Mouse (Mus musculus) forebrain, embryonic 15.5 days (tissue): ENCODE data around the gene Olfr281. TPM values are rescaled to one million over a fixed set of nuclear protein-coding genes. Genes with fewer than 3 reads are reported as not detected.
"Not testable (repeated sequence)": the region's sequence is repeated elsewhere in the genome, so short reads cannot be mapped to it uniquely, and the experiment has no call there.

Experiments
- ATAC-seq: fragments of 200-750 bp; cut with Nextera tagmentation; replicated peaks from 2 replicates; pipeline ENCODE4 v1.8.0; 2017; ENCODE audit warnings: mild to moderate bottlenecking, moderate TSS enrichment, moderate library complexity
- H3K27ac ChIP-seq: fragments of 300-500 bp; sonication (generic); replicated peaks from 2 replicates; pipeline ENCODE4 v1.5.1; 2015; ENCODE audit warnings: mild to moderate bottlenecking, inconsistent platforms
- H3K27me3 ChIP-seq: fragments of 300-500 bp; sonication (generic); 2 replicates; pipeline ENCODE4 v1.6.1; 2015; ENCODE audit warnings: inconsistent platforms
- H3K36me3 ChIP-seq: fragments of 300-500 bp; sonication (generic); 2 replicates; pipeline ENCODE4 v1.6.1; 2015; ENCODE audit warnings: mild to moderate bottlenecking, inconsistent platforms
- H3K4me1 ChIP-seq: fragments of 300-500 bp; sonication (generic); 2 replicates; pipeline ENCODE4 v1.6.1; 2015; ENCODE audit warnings: inconsistent platforms
- H3K4me2 ChIP-seq: fragments of 300-500 bp; sonication (generic); replicated peaks from 2 replicates; pipeline ENCODE4 v1.6.1; 2015; ENCODE audit warnings: mild to moderate bottlenecking, inconsistent platforms
- H3K4me3 ChIP-seq: fragments of 300-500 bp; sonication (generic); 2 replicates; pipeline ENCODE4 v1.5.1; 2015; ENCODE audit warnings: mild to moderate bottlenecking, inconsistent platforms
- H3K9ac ChIP-seq: fragments of 300-500 bp; sonication (generic); replicated peaks from 2 replicates; pipeline ENCODE4 v1.6.1; 2015; ENCODE audit warnings: mild to moderate bottlenecking, inconsistent platforms
- H3K9me3 ChIP-seq: fragments of 300-500 bp; sonication (generic); 2 replicates; pipeline ENCODE4 v1.6.1; 2016; ENCODE audit warnings: inconsistent platforms
- WGBS: fragments of 180-500 bp; shearing (Covaris S2); methylation state at CpG from one replicate; pipeline ENCODE4 v1.1.7; 2015; ENCODE audit warnings: mixed read lengths; 5-methylcytosine and 5-hydroxymethylcytosine counted together
- polyA plus RNA-seq: library from polyadenylated mRNA; unstranded; fragments of >200 nt; fragmentation: Nextera tagmentation; extraction: Ambion mirVana; gene quantifications from 2 replicates; pipeline ENCODE4 v1.2.1, GENCODE M21; 2015

Olfr281 gene
- not detected in 2 replicates for polyA plus RNA-seq

- Histone ChIP-seq H3K4me2 (no peak within 1 kb of the TSS), H3K27ac (no peak within 1 kb of the TSS), H3K4me1 (no peaks in the 10 kb centered on the region), H3K36me3 (no peaks in the 10 kb centered on the region), H3K9ac (no peak within 1 kb of the TSS), H3K27me3 (no peaks in the 10 kb centered on the region), H3K9me3 (no peaks in the 10 kb centered on the region), H3K4me3 (no peak within 1 kb of the TSS)
- no peak for ATAC-seq
- 92% methylated on average over 7 of the region's 7 CpGs for WGBS
These were observed at the start of gene Olfr281 for GRCm38 (mm10) chr15:98452288-98452687. TSS of gene Olfr281 (plus strand) at chr15:98452588.

- no peak overlapping the region for H3K4me3 ChIP-seq
- no peak for ATAC-seq
- H3K36me3 ChIP-seq = no peaks in the 10 kb centered on the region
- no peaks in the 10 kb centered on the region for H3K27me3 ChIP-seq
- H3K4me1 ChIP-seq = no peaks in the 10 kb centered on the region
- WGBS = 79% methylated on average over 17 of the region's 17 CpGs
- no peak overlapping the region for H3K9ac ChIP-seq
- H3K27ac ChIP-seq = no peak overlapping the region
- H3K4me2 ChIP-seq = no peak overlapping the region
- H3K9me3 ChIP-seq = peaks cover 4% of the 10 kb centered on the region; the same call in 1 of the 2 replicates
These were observed 43.9 kb upstream of the Olfr281 start for GRCm38 (mm10) chr15:98408406-98409060.

GRCm38 (mm10) chr15:98409635-98410034 lies 42.8 kb upstream of the Olfr281 start:
- Histone ChIP-seq H3K9me3 (peaks cover 4% of the 10 kb centered on the region; the same call in 1 of the 2 replicates), H3K27ac (no peak overlapping the region), H3K4me1 (no peaks in the 10 kb centered on the region), H3K27me3 (no peaks in the 10 kb centered on the region), H3K36me3 (no peaks in the 10 kb centered on the region), H3K4me3 (no peak overlapping the region), H3K4me2 (no peak overlapping the region), H3K9ac (no peak overlapping the region)
- 91% methylated on average over 2 of the region's 2 CpGs for WGBS
- ATAC-seq = no peak

- no peaks in the 10 kb centered on the region for H3K4me1 ChIP-seq
- H3K4me3 ChIP-seq = no peak overlapping the region
- H3K36me3 ChIP-seq = no peaks in the 10 kb centered on the region
- no peak overlapping the region for H3K9ac ChIP-seq
- H3K27me3 ChIP-seq = no peaks in the 10 kb centered on the region
- H3K9me3 ChIP-seq = peaks cover 4% of the 10 kb centered on the region; the same call in 1 of the 2 replicates
- ATAC-seq = no peak
- H3K4me2 ChIP-seq = no peak overlapping the region
- H3K27ac ChIP-seq = no peak overlapping the region
- WGBS = 91% methylated on average over 9 of the region's 9 CpGs
These were observed 42.1 kb upstream of the Olfr281 start for GRCm38 (mm10) chr15:98410249-98410648.

- Histone ChIP-seq H3K27me3 (no peaks in the 10 kb centered on the region), H3K4me2 (no peak overlapping the region), H3K4me1 (no peaks in the 10 kb centered on the region), H3K9ac (no peak overlapping the region), H3K9me3 (no peaks in the 10 kb centered on the region), H3K4me3 (no peak overlapping the region), H3K36me3 (no peaks in the 10 kb centered on the region), H3K27ac (no peak overlapping the region)
- WGBS = 71% methylated on average over 4 of the region's 4 CpGs
- no peak for ATAC-seq
These were observed 36.4 kb upstream of the Olfr281 start for GRCm38 (mm10) chr15:98415996-98416395.

GRCm38 (mm10) chr15:98416802-98417201 lies 35.6 kb upstream of the Olfr281 start:
- H3K4me1 ChIP-seq, H3K27me3 ChIP-seq, H3K27ac ChIP-seq, H3K9me3 ChIP-seq, H3K4me2 ChIP-seq, H3K4me3 ChIP-seq, H3K36me3 ChIP-seq, H3K9ac ChIP-seq, ATAC-seq: not testable (repeated sequence)

- not testable (repeated sequence) for H3K4me3 ChIP-seq, H3K4me2 ChIP-seq, H3K9me3 ChIP-seq, H3K27ac ChIP-seq, H3K36me3 ChIP-seq, H3K4me1 ChIP-seq, ATAC-seq, H3K27me3 ChIP-seq, H3K9ac ChIP-seq
- WGBS = 100% methylated on average over 1 of the region's 3 CpGs
These were observed 35.1 kb upstream of the Olfr281 start for GRCm38 (mm10) chr15:98417285-98417684.

GRCm38 (mm10) chr15:98418096-98418495 lies 34.3 kb upstream of the Olfr281 start:
- no peak overlapping the region for H3K9ac ChIP-seq
- no peaks in the 10 kb centered on the region for H3K36me3 ChIP-seq
- no peak overlapping the region for H3K4me3 ChIP-seq
- no peaks in the 10 kb centered on the region for H3K9me3 ChIP-seq
- H3K4me2 ChIP-seq = no peak overlapping the region
- no peaks in the 10 kb centered on the region for H3K4me1 ChIP-seq
- WGBS = 71% methylated on average over 7 of the region's 7 CpGs
- no peak overlapping the region for H3K27ac ChIP-seq
- H3K27me3 ChIP-seq = no peaks in the 10 kb centered on the region
- no peak for ATAC-seq

- H3K4me2 ChIP-seq = no peak overlapping the region
- H3K36me3 ChIP-seq = no peaks in the 10 kb centered on the region
- H3K27me3 ChIP-seq = no peaks in the 10 kb centered on the region
- H3K9ac ChIP-seq = no peak overlapping the region
- no peak overlapping the region for H3K27ac ChIP-seq
- H3K4me3 ChIP-seq = no peak overlapping the region
- no peak for ATAC-seq
- H3K4me1 ChIP-seq = no peaks in the 10 kb centered on the region
- no peaks in the 10 kb centered on the region for H3K9me3 ChIP-seq
- WGBS = 83% methylated on average over 4 of the region's 4 CpGs
These were observed 31.5 kb upstream of the Olfr281 start for GRCm38 (mm10) chr15:98420897-98421296.

- no peak overlapping the region for H3K9ac ChIP-seq
- H3K9me3 ChIP-seq = no peaks in the 10 kb centered on the region
- no peak overlapping the region for H3K27ac ChIP-seq
- ATAC-seq = no peak
- no peak overlapping the region for H3K4me3 ChIP-seq
- 68% methylated on average over 14 of the region's 14 CpGs for WGBS
- no peak overlapping the region for H3K4me2 ChIP-seq
- no peaks in the 10 kb centered on the region for H3K4me1 ChIP-seq
- H3K36me3 ChIP-seq = no peaks in the 10 kb centered on the region
- no peaks in the 10 kb centered on the region for H3K27me3 ChIP-seq
These were observed 28.1 kb upstream of the Olfr281 start for GRCm38 (mm10) chr15:98424326-98424725.

- Histone ChIP-seq H3K4me3 (no peak overlapping the region), H3K27me3 (no peaks in the 10 kb centered on the region), H3K9me3 (no peaks in the 10 kb centered on the region), H3K4me1 (no peaks in the 10 kb centered on the region), H3K4me2 (no peak overlapping the region), H3K9ac (no peak overlapping the region), H3K36me3 (no peaks in the 10 kb centered on the region), H3K27ac (no peak overlapping the region)
- WGBS = 74% methylated on average over 6 of the region's 6 CpGs
- no peak for ATAC-seq
These were observed 27.6 kb upstream of the Olfr281 start for GRCm38 (mm10) chr15:98424753-98425152.

GRCm38 (mm10) chr15:98425188-98425587 lies 27.2 kb upstream of the Olfr281 start:
- H3K4me2 ChIP-seq = no peak overlapping the region
- no peak overlapping the region for H3K4me3 ChIP-seq
- whole genome bisulfite sequencing = 86% methylated on average over 7 of the region's 7 CpGs
- no peaks in the 10 kb centered on the region for H3K27me3 ChIP-seq
- no peak overlapping the region for H3K27ac ChIP-seq
- no peak overlapping the region for H3K9ac ChIP-seq
- no peaks in the 10 kb centered on the region for H3K36me3 ChIP-seq
- no peaks in the 10 kb centered on the region for H3K4me1 ChIP-seq
- no peaks in the 10 kb centered on the region for H3K9me3 ChIP-seq
- no peak for ATAC-seq

- H3K36me3 ChIP-seq, H3K4me3 ChIP-seq, H3K27ac ChIP-seq, H3K9ac ChIP-seq, H3K4me1 ChIP-seq, ATAC-seq, H3K9me3 ChIP-seq, H3K27me3 ChIP-seq, H3K4me2 ChIP-seq: not testable (repeated sequence)
- whole genome bisulfite sequencing = 56% methylated on average over 5 of the region's 5 CpGs
These were observed 21.5 kb upstream of the Olfr281 start, which contains the start of gene Olfr282 for GRCm38 (mm10) chr15:98430925-98431324. TSS of gene Olfr282 (plus strand) at chr15:98431225.
